Mouse (Mus musculus): ENCODE measurements at regions not wholly inside any gene's neighbourhood (a gene's known extent, or its start where the extent isn't known, plus 50 kb on each side); places are given as distances from the start of the nearest gene placed in this dataset.

GRCm38 (mm10) chrX:11722730-11723129, 395.1 kb downstream of the H2al1j start:
- no peak for DNase-seq

- DNase-seq, result no peak
These were observed 397.1 kb downstream of the H2al1j start for GRCm38 (mm10) chrX:11724718-11725117.

- DNase-seq, result no peak
These were observed 399.1 kb downstream of the H2al1j start for GRCm38 (mm10) chrX:11726524-11727231.

GRCm38 (mm10) chrX:11728481-11728880, 400.9 kb downstream of the H2al1j start:
- DNase-seq, result no peak

GRCm38 (mm10) chrX:11729992-11730391, 402.4 kb downstream of the H2al1j start:
- no peak for DNase-seq

GRCm38 (mm10) chrX:11732371-11732770, 404.7 kb downstream of the H2al1j start:
- peak; percentile 61 to 67 for DNase-seq

GRCm38 (mm10) chrX:11734505-11735435, 407.1 kb downstream of the H2al1j start:
- DNase-seq, result peak; percentile 19 to 54

- peak; percentile 89 to 95 for DNase-seq
These were observed 408.0 kb downstream of the H2al1j start for GRCm38 (mm10) chrX:11735516-11736170.

GRCm38 (mm10) chrX:11736481-11736880, 408.9 kb downstream of the H2al1j start:
- DNase-seq, result peak; percentile 29 to 43

GRCm38 (mm10) chrX:11739565-11739964, 411.9 kb downstream of the H2al1j start:
- DNase-seq, result no peak

GRCm38 (mm10) chrX:11745911-11746310, 414.2 kb downstream of the Bcor start:
- DNase-seq, result no peak

- peak; percentile 46 to 64 for DNase-seq
These were observed 412.6 kb downstream of the Bcor start for GRCm38 (mm10) chrX:11747386-11748121.

- peak; percentile 83 for DNase-seq
These were observed 411.9 kb downstream of the Bcor start for GRCm38 (mm10) chrX:11748278-11748677.

- DNase-seq, result no peak
These were observed 407.6 kb downstream of the Bcor start for GRCm38 (mm10) chrX:11752513-11752912.

- no peak for DNase-seq
These were observed 407.1 kb downstream of the Bcor start for GRCm38 (mm10) chrX:11752973-11753590.

- DNase-seq, result no peak
These were observed 405.1 kb downstream of the Bcor start for GRCm38 (mm10) chrX:11755046-11755445.

- DNase-seq, result peak; percentile 57 to 64
These were observed 396.6 kb downstream of the Bcor start for GRCm38 (mm10) chrX:11763351-11764082.

- DNase-seq, result no peak
These were observed 383.8 kb downstream of the Bcor start for GRCm38 (mm10) chrX:11776236-11776899.

- DNase-seq, result no peak
These were observed 365.1 kb downstream of the Bcor start for GRCm38 (mm10) chrX:11795010-11795409.

- peak; percentile 30 to 67 for DNase-seq
These were observed 362.3 kb downstream of the Bcor start for GRCm38 (mm10) chrX:11797870-11798269.

- no peak for DNase-seq
These were observed 361.8 kb downstream of the Bcor start for GRCm38 (mm10) chrX:11798326-11798725.

Measured in cerebellum, postnatal 10 days (tissue).